Mouse (Mus musculus) kidney, adult 8-10 months (tissue): ENCODE measurements around the gene Bmf.

Experiments
- DNase-seq, 2 experiments: peaks; one replicate each; pipeline ENCODE4 v3.0.0; 2022

Gene Bmf

GRCm38 (mm10) chr2:118511779-118512417, 37.6 kb downstream of the Bmf start:
- peak in 1 of 2 experiments; percentile 27 for DNase-seq

- peak; percentile 98 for DNase-seq
Observed at GRCm38 (mm10) chr2:118510447-118511310, 38.8 kb downstream of the Bmf start.

GRCm38 (mm10) chr2:118509688-118510446, 39.6 kb downstream of the Bmf start:
- no peak for DNase-seq

- no peak for DNase-seq
Observed at GRCm38 (mm10) chr2:118507126-118507525, 42.4 kb downstream of the Bmf start.

DNA sequence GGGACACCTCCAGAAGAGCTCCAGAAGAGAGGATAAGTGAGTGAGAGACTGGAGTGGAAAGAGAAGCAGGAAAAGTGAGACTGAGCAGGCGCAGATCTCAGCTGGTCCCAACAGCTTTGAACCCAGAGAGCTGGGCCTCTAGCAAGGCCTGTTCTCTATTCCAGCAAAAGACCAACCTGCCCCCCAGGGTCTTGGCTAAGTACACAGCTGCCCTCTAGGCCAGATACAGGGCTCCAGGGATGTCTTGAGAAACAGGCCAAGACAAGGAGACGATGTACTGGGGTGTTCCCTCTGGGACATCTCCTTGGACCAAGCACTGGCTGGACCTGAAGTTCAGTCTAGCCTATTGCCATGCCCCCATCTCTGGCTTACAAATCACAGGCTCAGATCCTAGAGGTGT, 49.3 kb downstream of the Bmf start:
- DNase-seq: no peak

- DNase-seq: no peak
Observed at GRCm38 (mm10) chr2:118499135-118499961, 50.1 kb downstream of the Bmf start.

DNA sequence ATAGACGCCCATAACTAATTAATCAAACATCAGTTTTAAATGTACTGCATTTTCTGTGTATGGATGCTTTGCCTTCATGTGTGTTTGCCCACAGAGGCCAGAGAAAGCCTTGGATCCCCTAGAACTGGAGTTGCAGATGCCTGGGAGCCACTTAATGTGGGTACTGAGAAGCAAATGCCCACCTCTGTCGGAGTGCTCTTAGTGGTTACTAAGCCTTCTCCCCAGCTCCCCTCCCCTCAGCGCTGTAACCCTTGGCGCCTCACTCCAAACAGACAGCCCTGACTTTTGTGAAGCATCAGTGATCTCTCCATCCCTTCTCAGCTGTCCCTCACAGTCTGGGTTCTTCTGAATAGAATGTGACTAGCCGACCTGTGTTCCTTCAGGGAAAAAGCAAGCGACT, 51.0 kb downstream of the Bmf start:
- DNase-seq: no peak

GRCm38 (mm10) chr2:118497890-118498289, 51.6 kb downstream of the Bmf start:
- DNase-seq: no peak

- DNase-seq: no peak
Observed at GRCm38 (mm10) chr2:118495024-118495423, 54.5 kb downstream of the Bmf start.

- DNase-seq: no peak
Observed at GRCm38 (mm10) chr2:118491741-118492395, 57.6 kb downstream of the Bmf start.

DNA sequence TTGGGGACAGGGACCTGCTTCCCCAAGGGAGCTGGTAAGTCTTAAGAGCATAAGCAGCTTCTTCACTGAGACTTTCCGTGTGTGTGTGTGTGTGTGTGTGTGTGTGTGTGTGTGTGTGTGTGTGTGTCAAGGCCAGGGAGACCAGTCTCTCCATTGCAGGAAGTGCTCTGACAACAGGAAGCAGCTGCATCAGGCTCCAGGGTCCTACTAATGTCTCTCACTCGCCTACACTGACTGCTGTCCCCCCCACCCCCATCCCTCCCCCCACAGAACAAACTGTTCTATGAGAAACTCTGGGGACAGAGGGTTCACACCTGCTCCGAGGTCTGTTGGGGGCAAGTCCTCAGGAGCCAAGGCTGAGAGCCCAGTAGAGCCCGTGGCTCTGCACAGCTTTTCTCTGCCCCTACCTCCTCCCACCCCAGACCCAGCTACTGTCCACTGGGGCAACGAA, 58.2 kb downstream of the Bmf start:
- DNase-seq: peak in 1 of 2 experiments; percentile 42

DNA sequence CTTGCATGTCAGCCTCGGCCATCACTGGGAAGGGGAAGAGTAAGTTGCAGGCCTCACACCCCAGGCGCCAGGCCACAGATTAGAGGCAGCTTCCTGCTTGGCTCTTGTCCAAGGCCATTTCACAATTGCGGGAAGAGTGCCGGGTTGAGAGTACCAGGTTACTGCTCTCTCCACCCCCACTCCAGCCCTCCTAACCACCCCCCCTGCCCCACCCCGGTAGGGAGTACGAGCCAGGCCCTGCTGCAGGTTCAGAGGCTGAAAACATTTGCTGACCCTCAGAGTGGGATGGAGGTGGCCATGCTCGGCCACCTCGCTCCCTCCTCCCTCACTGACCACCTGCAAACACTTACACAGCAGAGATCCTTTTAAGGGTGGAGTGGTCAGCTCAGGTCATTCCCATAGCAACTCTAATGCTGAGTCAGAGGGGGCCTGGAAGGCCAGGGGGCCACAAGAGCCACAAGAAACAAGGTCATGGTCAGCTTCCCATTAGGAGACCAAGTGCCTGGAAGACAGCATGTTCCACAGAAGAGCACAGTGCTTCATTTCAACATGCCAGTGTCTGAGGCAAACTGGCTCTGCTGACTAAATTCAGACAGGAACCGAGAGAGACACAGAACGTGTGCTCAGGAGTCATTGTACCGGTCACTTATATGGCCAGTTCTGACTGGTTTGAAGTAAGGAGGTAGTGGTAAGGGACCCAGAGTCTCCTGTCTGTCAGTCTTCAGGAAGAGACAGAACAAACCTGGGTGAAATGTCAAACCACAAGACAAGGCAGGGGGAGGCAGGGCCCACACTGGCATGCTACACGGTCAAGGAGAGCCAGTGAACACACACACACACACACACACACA, 59.0 kb downstream of the Bmf start:
- peak; percentile 70 to 76 for DNase-seq

DNA sequence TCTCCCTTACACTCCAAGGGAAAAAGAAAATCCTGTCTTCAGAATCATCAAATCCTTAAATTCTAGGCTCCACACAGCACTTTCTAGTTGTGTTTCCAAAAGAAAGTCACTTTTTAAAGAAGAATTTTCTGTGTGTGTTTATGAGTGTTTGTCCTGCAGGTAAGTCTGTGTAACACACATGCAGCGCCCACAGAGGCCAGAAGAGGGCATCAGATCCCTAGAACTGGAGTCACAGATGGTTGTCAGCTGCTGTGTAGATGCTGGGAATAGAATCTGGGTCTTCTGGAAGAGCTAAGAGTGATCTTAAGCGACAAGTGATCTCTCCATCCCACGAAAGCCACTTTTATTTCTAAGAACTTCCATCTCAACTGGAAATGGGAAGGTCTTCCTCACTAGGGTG, 61.7 kb downstream of the Bmf start:
- peak in 1 of 2 experiments; percentile 49 for DNase-seq

DNA sequence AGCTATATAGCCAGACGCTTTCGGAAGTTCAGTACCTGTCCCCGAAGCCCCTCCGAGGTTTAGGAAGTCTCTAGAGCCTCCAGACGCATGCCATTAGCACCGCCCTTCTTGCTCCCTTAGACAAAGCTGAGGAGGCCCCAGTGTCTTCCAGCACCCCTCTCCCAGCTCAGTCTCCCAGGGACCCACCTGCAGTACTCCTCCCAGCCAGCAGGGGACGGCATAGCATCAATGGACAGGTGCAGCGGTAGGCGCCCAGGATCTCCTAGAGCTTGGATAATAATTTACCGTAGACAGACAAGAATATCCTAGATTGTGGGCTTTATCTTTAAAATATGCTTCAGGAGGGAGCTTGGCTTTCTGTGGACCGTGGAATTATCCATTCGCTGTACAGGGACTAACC, 62.6 kb downstream of the Bmf start:
- DNase-seq: peak; percentile 70 to 89

DNA sequence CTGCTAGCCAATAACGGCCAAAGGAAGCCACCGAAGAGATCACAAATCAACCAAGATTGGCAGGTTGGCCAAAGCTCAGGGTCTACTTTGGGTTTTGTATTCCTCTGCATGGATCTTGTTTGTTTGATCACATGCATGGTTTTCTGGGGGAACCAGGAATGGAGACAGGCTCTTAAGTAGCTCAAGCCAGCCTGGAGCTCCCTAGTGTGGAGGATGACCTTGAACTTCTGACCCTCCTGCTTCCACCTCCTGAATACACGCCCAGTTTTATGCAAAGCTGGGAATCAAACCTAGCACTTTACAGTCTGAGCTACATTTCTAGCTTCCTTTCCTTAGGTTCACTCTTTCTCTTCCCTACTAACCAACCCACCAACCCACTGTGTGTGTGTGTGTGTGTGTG, 64.1 kb downstream of the Bmf start:
- no peak for DNase-seq

GRCm38 (mm10) chr2:118484386-118484898, 65.0 kb downstream of the Bmf start:
- DNase-seq: no peak

DNA sequence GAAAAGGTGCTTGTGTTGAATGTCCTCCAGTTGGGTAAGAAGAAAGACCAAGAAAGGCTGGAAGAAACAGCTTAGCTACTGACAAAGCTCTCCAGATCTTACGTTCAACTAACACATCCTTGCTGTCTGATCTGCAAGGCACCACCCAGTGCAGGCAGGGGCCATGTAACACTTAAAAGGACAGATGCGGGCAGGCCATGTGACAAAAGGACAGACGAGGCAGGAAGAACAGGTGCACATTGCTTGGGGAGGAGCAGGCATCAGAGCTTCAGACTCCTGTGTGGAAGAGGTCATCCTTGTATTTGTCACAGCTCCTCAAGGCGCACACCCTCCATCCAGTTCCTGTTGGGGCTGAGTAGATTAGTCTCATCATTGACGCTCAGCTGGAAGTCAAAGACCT, 66.5 kb downstream of the Bmf start:
- DNase-seq: no peak

GRCm38 (mm10) chr2:118480886-118481285, 68.6 kb downstream of the Bmf start:
- DNase-seq: no peak

DNA sequence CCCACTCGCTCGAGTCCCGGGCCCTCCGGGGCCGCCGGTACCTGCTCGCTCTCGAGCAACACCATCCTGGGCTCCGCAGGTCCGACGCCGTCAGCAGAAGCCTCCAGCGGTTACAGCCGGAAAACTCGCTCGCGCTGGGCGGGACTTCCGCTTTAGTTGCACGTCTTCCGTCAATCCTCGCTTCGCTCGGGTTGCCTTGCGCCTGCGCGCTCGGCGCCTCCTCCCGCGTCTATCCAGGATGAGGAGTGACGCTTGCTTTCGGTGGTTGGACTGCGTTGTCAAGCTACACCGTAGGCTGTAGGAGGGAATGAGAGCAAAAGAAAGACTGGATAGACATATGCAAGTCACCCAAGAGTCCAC, 70.0 kb downstream of the Bmf start, which contains the start of gene Srp14:
TSS of gene Srp14 (minus strand) at position 162 of the 360 bp plus-strand sequence.
- peak; percentile 91 for DNase-seq

DNA sequence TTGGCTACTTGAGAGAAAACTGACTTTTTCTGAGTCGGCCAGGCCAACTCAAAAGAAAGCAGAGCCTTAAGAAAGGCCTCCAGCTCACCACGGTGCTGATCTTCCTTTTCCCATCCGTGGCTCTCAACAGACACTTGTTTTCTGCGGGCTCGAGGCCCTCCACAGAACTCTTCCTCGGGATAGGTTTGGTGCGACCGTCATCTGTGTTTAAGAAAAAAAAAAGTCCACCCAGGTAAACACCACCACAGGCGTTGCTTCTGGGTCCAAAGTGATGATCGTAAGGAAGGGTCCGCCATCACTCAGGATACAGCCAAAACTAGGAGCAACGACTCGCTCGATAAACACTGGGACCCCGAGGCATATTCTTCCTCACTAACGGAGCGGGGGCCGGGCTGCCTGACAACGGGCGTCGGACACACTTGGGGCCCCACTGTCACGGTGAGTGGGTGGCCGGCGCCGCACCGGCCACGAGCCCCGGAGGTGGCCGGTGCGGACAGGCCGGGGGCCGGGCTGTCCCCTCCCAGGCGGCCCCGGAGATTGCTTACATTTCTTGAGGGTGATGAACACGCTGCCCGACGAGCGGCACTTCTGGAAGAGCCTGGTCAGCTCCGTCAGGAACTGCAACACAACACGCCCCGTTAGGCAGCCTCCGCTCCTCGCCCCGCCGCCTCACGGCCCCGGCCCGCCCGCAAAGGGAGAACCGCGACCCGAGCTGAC, 70.5 kb downstream of the Bmf start:
- no peak for DNase-seq
